Mouse (Mus musculus) right cerebral cortex, adult 18-20 months (tissue): ENCODE measurements around the gene Prkacb.
A peak's percentile ranks its signal among the peaks of the same experiment; 100 is the strongest.
"Not testable (repeated sequence)": the region's sequence is repeated elsewhere in the genome, so short reads cannot be mapped to it uniquely, and the experiment has no call there.

Experiments used
- DNase-seq: peaks from one replicate; pipeline ENCODE4 v3.0.0; 2022; ENCODE audit warnings: mixed read lengths

Prkacb gene

DNA sequence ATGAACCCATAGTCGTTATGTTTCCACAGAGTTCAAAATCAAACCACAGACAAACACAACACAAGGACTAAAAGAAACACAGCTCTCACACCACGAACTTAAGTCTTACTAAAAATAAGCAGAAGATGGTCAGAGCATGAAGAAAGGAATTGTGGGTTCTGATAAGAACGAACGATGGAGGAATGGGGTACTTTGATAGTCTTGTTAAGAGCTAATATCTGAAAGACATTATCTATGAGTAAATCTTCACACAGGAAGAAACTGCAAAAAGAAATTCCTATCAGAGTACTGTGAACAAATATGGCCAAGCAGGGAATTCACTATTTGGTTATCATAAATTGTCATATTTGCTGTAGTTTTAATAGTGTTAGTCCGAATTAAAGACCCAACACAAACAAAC lies 36.1 kb downstream of the Prkacb start:
- no peak for DNase-seq

DNA sequence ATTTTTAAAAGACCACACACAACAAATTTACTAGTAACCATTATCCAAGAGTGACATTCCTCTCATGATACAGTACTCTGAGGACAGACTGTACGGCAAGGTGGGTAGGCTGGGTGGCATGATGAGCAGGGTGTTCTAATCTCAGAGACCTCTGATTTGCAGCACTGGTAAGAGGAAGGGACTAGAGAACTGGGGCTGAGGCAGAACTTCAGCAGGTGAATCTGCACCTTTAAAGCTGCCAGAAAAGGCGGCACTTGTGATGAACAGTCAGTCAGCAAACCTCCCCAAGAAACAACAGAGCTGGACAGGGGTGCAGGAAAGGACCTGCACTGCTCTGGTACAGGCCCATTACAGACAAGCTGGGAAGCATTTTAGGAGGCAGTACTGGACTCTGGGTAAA lies 41.9 kb downstream of the Prkacb start:
- no peak for DNase-seq

DNA sequence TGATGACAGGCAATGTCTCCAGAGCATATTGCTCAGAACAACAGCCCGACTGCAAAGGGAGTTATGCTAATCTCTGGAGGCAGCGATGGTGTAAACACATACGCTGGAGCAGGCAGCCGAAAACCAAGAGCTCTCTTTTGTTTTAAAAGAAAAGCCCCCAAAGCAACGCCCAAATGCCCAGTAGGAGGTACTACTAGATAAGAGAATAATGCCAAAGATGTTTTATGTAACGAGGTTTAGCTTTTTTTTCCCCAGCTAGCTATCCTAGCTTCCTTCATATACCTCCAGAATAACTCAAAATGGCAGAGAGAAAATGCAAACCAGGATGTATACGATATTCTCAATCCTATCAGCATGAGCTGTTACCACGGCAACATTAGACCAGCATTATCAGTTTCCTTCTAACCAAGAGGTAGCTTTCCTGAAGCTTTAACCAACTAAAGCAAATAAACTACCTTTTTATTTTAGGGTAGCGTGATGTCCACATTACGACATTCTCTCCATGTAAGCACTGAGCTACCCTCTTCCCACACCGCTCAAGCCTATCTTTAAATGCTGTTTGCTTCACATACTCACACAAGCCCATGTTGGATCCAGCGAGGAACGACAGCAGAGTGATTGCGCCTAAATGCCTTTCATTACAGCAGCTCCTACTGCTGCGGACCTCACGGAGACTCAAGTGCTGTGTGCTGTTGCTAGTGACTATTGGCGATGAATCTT lies 42.7 kb downstream of the Prkacb start:
- peak; percentile 67 for DNase-seq

DNA sequence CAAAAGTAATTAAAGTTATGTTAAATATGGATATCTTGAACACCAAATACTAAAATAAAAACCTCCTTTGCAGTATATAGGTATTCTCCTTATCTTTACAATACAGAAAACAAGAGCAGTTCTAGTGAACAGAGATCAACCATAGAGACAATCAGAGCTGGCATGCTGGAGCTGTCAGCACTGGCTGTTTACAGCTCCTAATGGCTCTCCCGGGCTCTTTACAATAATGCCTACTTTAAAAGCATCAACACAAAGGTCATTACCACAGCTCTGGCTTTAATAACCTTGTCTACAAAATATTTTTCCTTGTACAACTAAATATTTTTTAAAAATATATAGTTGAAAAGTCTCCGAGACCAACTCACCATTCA lies 43.2 kb downstream of the Prkacb start:
- DNase-seq: no peak

DNA sequence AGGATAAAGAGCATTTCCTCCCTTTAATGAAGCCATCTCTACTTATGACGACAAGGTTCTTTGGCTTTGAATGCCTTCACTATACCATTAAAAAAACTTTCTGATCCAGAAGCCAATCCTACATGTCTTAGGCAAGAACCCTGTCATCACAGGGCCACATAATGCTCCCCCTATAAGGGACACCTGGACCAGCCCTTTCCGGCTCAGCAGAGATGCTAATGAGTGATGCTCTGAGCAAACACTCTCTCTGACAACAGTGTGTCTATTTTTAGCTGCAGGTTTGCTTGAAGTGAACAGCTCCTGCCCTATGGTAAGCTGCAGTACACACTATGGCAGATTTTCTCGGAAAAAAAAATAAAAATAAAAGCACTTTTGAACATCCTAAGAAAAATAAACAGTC lies 43.9 kb downstream of the Prkacb start:
- DNase-seq: peak; percentile 61

DNA sequence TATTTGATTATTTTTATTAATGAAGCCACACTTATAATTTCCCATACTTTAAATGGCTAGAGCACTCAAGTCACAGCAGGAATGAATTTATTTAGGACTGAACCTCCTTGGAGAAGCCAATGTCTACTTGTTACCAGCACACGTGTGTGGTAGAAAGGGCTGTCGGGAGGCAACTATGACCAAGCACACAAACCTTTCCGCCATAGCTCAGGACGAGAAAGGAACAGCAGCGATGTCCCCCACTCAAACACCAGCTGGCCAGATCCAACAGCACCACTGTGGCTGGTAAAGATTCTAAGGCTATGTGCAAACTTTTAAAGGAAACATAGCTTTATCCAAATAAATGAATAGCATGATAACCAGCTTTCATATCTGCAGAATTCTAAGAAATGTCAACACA lies 44.4 kb downstream of the Prkacb start:
- DNase-seq: no peak

DNA sequence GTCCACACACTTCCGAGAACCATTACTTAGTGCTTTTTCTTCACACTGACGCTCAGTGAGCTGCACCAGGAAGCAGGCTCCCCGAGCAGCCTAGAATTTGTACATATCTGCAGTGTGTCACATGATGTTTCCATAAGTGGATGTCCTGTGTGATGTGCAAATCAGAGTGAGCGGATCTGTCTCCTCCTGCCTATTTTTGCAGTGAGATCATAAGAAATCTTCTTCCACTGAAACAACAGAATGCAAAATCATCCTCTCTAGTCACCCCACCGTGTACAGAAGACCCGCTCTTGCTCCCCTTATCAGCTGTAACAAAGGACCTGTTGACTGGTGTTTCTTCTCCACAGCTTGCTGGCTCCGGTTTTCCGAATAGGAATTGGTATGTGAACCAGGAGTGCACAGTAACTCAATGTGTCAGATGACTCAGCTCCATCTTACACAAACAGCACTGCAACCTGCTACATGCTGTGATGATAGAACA lies 46.0 kb downstream of the Prkacb start:
- DNase-seq: peak; percentile 50

DNA sequence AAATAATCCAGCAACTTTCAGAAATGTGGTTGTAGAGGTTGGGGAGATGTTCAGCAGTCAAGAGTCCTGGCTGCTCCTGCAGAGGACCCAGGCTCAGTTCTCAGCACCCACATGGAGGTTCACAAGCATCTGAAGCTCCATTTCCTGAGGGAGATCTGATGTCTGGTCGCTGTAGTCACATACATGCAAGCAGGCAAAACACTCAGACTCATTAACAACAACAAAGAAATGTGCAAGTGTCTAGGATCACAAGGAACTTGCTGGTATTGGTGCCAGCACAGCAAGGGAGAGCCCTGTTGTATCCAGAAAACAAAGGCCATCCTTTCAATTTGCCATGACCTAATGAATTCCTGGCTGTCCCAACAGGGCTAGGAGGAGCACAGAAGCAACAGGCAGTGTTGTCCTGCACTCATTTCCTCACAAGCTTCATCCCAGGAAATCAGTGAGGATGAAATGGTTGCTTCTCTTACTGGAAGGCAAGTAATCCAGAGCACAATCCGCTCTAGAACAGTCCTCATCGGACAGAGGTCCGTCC lies 46.7 kb downstream of the Prkacb start:
- DNase-seq: peak; percentile 29

DNA sequence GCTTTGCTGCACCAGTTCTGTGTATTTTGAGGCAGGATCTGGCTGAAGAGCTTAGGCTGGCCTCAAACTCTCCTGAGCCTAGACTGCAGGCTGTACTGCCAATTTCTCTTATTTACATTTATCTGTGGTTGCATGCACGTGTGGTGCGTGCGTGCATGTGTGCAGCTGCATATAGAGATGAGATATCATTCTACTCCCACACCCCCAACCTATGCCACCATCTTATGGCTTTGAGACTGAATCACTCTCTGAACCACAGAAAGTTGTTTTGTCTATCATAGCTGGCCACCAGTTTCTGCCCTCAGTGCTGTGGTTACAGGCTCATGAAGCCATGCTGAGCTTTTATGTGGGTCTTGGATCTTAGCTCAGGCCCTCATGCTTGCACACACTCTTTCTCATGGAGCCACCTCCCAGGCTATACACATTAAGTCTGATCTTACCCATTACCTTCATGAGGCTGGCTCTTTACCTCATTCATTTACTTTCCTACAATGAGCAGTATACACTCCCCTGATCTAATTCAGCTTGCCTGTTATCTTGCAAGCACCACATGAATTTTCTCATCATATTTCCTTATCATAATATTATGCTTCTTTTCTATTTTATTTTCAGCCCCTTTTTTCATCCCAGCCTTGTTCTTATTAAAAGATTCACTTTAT lies 47.8 kb downstream of the Prkacb start:
- DNase-seq: no peak

DNA sequence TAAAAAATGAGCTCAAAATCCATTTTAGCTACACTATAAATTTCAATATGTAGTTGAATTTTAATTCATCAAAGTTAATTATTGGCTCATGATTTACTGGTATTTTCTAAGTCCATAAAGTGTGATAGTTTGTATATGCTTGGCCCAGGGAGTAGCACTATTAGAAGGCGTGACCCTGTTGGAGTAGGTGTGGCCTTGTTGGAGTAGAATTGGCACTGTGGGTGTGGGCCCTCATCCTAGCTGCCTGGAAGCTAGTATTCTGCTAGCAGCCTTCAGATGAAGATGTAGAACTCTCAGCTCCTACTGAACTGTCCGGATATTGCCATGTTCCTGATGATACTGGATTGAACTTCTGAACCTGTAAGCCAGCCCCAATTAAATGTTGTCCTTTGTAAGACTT lies 49.7 kb downstream of the Prkacb start:
- DNase-seq: not testable (repeated sequence)

DNA sequence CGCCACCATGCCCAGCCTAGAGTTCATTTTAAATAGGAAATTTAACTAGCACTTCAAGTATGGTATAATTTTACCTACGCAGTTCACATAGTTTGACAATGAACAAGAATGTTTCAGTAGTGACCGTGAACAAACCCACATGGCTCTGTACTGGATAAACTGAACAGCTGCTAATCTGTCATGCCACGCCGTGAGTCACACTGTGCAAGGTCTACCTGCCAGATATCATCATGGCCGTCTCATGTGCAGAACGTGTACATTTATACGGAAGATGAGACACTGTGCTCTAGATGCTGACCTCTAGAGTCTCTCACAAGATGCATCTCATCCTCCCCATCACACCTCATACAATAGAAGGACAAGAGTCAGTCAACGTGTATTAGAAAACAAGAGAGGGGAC lies 51.5 kb downstream of the Prkacb start:
- no peak for DNase-seq

DNA sequence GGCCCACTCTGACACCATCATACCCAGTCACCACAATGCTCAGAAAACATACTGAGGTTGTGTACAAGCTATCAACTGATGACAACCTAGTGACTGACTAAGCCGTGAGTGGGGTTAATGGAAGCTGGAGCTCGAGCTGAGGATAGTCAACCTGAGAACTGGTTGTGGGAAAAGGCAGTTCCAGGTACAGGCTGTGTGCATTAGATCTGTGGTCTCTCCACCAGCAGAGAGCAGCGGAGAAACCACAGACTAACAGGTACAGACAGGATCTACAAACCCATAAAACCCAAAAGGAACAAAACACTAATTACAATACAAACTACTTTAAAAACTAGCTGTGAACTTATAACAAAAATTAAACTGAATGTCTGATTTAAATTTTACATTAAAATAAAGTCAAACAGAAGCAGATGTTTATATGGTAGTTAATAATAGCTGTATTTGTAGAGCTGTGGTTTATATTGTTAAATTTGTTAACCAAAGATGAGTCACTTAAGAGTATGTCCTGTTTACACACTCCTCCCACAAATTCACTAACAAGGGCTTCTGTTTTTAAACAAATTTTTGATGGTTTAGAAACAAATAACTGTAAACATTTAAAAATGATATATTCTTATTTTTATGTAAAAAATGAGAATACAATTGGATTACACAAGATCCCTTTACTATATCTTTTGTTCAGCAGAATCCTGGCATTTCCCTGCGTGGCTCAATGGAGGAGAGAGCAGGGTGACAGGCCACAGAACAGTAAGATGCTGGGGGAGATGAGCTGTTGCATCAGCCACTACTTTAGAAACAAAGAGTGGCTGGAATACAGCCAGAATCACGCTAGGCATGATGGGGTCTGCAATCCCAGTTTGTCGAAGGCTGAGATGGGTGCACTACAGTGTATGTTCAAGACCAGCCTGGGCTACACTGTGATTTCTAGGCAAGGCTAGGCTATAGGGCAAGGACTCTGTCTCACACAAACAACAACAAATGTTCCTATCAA lies 54.5 kb downstream of the Prkacb start:
- no peak for DNase-seq

DNA sequence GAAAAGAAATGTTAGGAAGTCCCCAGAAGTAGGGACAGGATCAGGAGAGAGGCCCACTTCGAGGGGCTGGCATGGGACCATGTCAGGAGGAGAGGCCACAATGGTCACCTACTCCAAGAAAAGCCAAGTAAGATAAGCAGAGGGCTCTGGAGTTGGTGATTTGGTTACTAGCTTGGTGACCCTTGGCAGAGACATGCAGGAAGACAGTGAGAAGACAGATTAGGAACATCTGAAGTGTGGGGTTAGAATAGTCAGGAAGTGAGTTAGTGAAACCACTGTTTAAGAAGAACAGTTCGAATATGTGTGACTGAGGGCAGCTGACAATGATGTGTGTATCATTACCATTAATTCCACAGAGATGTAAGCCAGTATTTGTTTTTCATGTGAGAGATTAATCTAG lies 58.5 kb downstream of the Prkacb start:
- no peak for DNase-seq

DNA sequence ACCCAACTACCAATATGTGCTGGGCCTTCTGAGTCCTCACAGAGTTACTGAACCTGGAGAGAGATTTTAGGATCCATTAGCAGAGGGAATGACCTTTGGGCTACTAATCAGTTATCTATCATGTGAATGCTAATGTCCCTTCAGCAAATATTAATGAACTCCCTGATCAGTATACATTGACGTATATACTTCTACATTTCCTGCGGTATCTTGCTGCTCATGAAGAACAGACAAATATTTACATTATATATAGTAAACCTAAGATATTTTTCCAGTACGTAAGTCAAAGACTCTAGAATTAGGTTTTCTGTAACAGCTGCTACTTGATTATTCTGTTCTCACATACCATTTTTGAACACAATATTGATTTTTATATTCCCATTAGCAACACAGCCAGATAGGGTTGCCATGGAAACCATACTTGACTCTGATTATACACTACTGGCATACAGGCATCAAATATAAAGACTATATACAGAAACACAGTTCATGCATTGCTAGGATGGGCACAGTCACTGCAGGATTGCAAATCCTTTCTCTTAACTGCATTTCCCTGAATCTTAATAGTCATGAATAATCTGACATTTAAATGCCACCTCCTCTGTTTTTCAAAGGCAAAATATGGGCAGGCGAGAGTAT lies 71.1 kb downstream of the Prkacb start:
- DNase-seq: no peak

DNA sequence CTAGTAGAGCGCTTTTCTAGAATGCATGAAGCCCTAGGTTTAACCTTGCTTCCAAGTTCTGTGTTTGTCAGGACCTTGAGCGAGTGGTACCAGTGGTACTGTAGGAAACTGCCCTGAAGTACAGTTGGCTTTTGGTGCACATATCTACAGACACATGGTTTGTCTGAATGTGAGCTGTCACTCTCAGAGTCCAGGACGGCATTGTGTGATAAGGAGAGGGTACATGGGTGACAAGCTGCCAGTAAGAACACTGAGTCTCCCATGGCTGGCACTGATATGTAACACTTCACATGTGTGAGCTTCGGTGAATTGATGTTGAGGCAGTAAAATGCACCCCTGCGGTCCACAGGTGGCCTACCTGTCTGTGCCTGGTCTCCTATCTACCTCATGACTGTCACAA lies 71.6 kb downstream of the Prkacb start:
- no peak for DNase-seq

DNA sequence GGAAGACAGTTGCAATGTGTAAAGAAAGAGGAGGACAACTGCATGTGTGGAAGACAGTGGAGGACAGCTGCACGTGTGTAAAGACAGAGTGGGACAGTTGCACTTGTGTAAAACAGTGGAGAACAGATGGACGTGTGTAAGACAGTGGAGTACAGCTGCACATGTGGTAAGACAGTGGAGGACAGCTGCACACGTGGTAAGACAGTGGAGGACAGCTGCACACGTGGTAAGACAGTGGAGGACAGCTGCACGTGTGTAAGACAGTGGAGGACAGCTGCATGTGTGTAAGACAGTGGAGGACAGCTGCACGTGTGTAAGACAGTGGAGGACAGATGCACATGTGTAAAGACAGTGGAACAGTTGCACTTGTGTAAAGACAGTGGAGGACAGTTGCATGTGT lies 76.6 kb downstream of the Prkacb start:
- not testable (repeated sequence) for DNase-seq

DNA sequence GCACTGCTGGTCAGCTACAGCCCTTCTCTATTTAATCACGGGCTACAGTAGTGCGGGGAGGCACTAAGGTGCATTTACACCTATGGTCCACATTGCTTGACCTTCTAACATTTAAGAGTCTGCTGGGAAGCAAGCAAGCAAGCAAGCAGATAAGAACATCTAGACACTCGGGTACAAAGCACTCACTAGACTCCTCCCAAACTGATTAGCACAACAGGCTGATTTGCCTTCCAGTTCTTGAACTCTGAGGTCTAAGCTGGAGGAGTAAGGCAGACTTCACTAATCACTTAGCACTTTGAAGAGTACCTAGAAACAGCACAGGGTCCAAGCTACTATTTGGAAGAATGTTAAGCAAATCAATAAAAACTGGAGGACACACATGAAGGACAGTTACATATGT lies 77.1 kb downstream of the Prkacb start:
- no peak for DNase-seq

DNA sequence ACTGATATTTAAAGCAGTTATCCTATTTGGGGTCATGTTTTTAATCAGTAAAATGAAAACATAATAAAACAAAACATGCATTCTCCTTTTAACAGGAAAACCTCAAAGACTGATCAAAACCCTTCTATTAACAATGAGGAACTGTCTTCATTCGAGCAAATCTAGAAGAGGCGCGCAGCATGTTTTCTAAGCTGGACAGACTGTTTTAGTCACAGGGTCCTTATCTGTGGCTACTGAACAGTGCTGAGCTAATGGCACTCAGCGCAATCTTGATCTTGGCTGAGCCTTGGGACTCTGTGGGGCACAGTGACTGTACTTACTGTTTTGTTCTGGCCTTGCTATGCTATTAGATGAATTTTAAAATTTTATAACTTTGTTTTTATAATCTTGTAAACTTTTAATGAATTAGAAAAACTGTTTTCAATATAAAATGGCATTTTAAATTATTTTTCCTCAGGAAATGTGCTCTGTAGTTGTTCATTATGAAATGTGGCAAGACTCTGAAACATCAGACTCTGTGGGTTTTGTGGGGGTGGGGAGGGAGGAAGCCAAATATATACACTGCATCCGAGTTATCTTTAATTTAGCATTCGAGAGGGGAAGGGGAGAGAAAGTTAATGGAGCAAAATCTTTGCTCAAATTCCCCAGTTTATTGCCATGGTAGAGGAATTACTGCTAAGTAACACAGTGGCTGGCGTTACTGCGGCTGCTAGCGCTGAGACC lies 77.7 kb downstream of the Prkacb start:
- no peak for DNase-seq

DNA sequence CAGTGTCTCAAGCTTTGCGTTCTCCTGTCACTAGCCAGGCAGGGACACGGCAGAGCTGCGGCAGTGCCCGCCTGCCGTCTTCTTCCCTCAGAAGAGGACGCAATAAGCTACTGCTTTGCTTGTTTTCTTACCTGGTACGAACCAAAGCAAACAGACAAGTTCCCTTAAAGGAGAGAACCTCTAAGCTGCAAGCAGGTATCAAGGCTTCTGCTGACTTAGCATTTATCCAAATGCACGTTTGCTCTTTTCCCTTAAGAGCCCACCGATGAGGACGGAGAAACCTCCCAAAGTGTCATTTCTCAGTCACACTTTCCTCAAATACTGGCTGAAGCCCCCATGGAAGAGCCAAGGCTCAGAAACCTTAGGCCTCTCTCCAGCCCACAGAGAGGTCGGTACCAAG lies 81.3 kb downstream of the Prkacb start:
- no peak for DNase-seq

DNA sequence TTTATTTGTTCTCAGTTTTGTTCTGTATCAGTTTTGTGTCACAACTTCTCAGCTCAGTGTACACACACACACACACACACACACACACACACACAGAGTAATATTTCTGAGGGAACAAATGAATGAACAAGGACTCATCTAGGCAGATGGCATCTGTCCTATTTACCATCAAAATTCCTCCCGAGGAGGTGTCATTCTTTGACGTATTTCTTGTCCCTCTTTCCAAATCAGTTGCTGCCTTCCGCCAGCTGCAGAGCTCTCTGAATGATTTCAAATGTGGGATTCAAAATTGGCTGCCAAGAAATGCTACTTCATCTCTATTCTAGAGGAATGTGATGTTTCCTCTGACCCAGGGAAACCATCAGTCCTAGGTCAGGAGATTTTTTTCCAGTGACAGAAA lies 89.8 kb downstream of the Prkacb start:
- peak; percentile 53 for DNase-seq

DNA sequence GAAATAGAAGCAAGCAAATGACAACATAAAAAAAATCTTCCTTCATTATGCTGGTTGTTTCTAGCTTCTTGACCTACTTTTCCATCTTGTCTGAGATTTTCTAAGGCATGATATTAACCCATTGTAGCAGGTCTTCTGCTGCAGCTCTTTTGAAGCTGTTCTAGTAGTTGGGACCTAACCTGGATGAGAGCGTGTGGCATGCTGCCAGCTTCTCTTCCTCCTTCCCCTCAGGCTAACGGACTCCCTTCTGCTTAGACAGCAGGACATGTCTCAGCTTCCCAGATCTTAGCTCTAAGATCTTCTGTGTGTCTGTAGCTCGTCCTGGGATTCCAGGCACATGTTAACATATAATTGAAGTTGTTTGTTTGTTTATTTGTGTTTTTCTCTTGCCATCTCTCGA lies 93.1 kb downstream of the Prkacb start:
- no peak for DNase-seq

DNA sequence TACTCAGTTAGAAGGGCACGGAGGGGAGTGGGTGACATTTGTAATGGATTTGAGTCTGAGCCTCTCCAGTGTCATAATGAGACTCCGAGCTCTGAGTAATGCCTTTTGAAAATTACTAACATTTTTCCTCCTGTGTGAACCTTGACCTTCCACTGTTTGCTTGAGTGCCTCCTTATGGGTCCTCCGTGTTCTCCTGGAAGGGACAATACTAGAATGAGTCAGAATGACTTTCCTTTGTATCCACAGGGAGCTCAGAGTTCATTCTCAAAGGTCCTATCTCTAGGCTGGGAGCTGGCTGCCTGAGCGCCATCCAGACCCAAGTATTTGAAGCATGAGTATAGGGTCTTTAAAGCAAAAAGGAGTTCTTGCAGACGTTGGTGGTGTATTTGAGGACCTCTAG lies 94.5 kb downstream of the Prkacb start:
- no peak for DNase-seq
